Mouse (Mus musculus): Measurements from ENCODE around the gene Klhl32. TPM values are rescaled to one million over a fixed set of nuclear protein-coding genes. Genes with fewer than 3 reads are reported as not detected.

Gene Klhl32
- total and polyA plus RNA-seq, 3 experiments, result 0.03 TPM; not detected in 2

DNA sequence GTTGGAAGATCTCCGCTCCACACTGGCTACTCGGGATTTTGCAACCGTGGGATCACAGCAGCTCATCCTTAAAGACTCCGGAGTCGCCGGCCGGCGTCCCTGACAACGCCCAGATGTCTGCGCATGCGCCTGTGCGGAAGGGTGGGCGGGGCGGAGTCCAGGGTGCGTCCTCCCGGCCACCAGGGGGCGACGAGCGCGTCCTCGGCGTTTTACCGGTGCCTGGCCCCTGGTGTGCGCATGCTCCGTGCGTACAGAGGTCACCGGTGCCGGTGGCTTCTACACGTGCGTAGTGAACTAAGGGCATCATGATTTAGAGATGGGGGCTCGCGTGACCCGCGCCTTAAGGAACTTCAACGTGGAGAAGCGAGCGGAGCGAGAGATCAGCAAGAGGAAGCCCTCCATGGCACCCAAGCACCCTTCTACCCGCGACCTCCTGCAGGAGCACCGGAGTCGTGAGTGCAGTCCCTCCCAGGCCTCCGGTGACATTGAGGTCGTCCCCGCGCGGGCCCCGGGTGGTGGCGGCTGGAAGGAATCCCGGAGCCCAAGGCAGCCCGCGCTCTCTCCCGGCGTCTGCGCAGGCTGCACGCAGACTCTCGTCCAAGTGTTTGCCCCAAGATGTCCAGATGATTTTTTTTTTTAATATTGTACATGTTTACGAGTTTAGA is 47.1 kb upstream of the Klhl32 start, which contains the start of gene Ndufaf4:
TSS of gene Ndufaf4 (plus strand) at position 233 of the 665 bp plus-strand sequence.
- H3K4me1 ChIP-seq (ENCODE audit: control insufficient read depth in 1 of 2, insufficient read depth in 2 of 2, low read length in 2 of 2), result peaks cover 2 to 5% of the 10 kb centered on the region in 2 experiments
- peak within 1 kb of the TSS; percentile 40 for H3K27ac ChIP-seq (ENCODE audit: control insufficient read depth, low read depth, low read length)
- peaks cover 0 to 2% of the 10 kb centered on the region in 2 experiments; a peak in 2 of 4 replicates for H3K36me3 ChIP-seq (ENCODE audit: control insufficient read depth in 1 of 2, insufficient read depth in 2 of 2, low read length in 2 of 2)
- peak; percentile 94 for DNase-seq (ENCODE audit: low read depth, low spot score)
- no peaks in the 10 kb centered on the region for H3K9me3 ChIP-seq (replicated peaks; ENCODE audit: insufficient read depth, low read length)
- peak within 1 kb of the TSS; percentile 71 to 81 for H3K4me3 ChIP-seq (ENCODE audit: control insufficient read depth in 1 of 2, insufficient read depth in 1 of 2, low read depth in 2 of 2, low read length in 2 of 2)
- peak within 1 kb of the TSS; percentile 81 for H3K9ac ChIP-seq (ENCODE audit: control insufficient read depth, low read depth, low read length, poor library complexity, severe bottlenecking)
- peaks cover 18% of the 10 kb centered on the region for H3K79me2 ChIP-seq (ENCODE audit: control insufficient read depth, insufficient read depth, low read length, poor library complexity)
- no peaks in the 10 kb centered on the region for H3K27me3 ChIP-seq (ENCODE audit: control insufficient read depth in 1 of 2, insufficient read depth in 2 of 2, low read length in 2 of 2)
- TF ChIP-seq JUND (IDR thresholded peaks at IDR 0.05; ENCODE audit: low read depth, low read length) (no peak), MXI1 (IDR thresholded peaks at IDR 0.05; ENCODE audit: low read depth, low read length) (peak; percentile 99), CHD1 (IDR thresholded peaks at IDR 0.05; ENCODE audit: low read depth, low read length) (no peak), ELF1 (IDR thresholded peaks at IDR 0.05; ENCODE audit: low read depth, low read length) (peak; percentile 29; the same call in 1 of the 2 replicates), USF1 (IDR thresholded peaks at IDR 0.05; ENCODE audit: low read depth, low read length) (0 out of 2 replicates have a peak, but pooled peaks have one; percentile 33), NRF1 (IDR thresholded peaks at IDR 0.05; ENCODE audit: insufficient read depth, low read depth, low read length, poor library complexity, severe bottlenecking) (peak; percentile 88), SIN3A (IDR thresholded peaks at IDR 0.05; ENCODE audit: low read length) (peak; percentile 76), TBP (IDR thresholded peaks at IDR 0.05; ENCODE audit: low read depth, low read length) (peak; percentile 72), ZNF384 (IDR thresholded peaks at IDR 0.05; ENCODE audit: low read depth, low read length) (no peak), GABPA (IDR thresholded peaks at IDR 0.05; ENCODE audit: low read depth, low read length) (no peak; the same call in 1 of the 2 replicates), HCFC1 (IDR thresholded peaks at IDR 0.05; ENCODE audit: low read depth, low read length) (peak; percentile 86), KAT2A (conservative IDR thresholded peaks at IDR 0.05; ENCODE audit: low read depth, low read length) (no peak; the same call in 1 of the 2 replicates), RAD21 (IDR thresholded peaks at IDR 0.05; ENCODE audit: low read depth, low read length) (no peak), MAFK (IDR thresholded peaks at IDR 0.05; ENCODE audit: borderline replicate concordance, low read depth, low read length) (no peak), BHLHE40 (IDR thresholded peaks at IDR 0.05; ENCODE audit: borderline replicate concordance, low read depth, low read length) (peak; percentile 81), MAZ (IDR thresholded peaks at IDR 0.05; ENCODE audit: low read depth, low read length) (no peak), CTCF (IDR thresholded peaks at IDR 0.05 in 2 of 3, conservative IDR thresholded peaks at IDR 0.05 in 1 of 3; ENCODE audit: control insufficient read depth in 1 of 3, insufficient read depth in 1 of 3, low read depth in 2 of 3, low read length in 3 of 3, poor library complexity in 1 of 3, severe bottlenecking in 1 of 3) (peak; percentile 55 to 97 (median 89)), MYB (IDR thresholded peaks at IDR 0.05; ENCODE audit: low read depth, low read length) (no peak), E2F4 (IDR thresholded peaks at IDR 0.05; ENCODE audit: borderline replicate concordance, low read depth, low read length) (no peak), POLR2AphosphoS5 (IDR thresholded peaks at IDR 0.05; ENCODE audit: borderline replicate concordance, low read depth, low read length) (no peak), ZKSCAN1 (IDR thresholded peaks at IDR 0.05; ENCODE audit: low read depth, low read length) (no peak), SMC3 (IDR thresholded peaks at IDR 0.05; ENCODE audit: low read depth, low read length) (no peak), POLR2AphosphoS2 (IDR thresholded peaks at IDR 0.05; ENCODE audit: low read length) (0 out of 2 replicates have a peak, but pooled peaks have one; percentile 36), NELFE (IDR thresholded peaks at IDR 0.05; ENCODE audit: low read depth, low read length) (peak; percentile 76), MEF2A (IDR thresholded peaks at IDR 0.05; ENCODE audit: extremely low read depth, insufficient replicate concordance, low read depth, low read length, poor library complexity, severe bottlenecking) (no peak), ZMIZ1 (IDR thresholded peaks at IDR 0.05; ENCODE audit: low read depth, low read length) (no peak), USF2 (IDR thresholded peaks at IDR 0.05; ENCODE audit: borderline replicate concordance in 1 of 2, insufficient read depth in 1 of 2, low read depth in 1 of 2, low read length in 2 of 2) (no peak), EP300 (IDR thresholded peaks at IDR 0.05; ENCODE audit: low read depth in 1 of 2, low read length in 2 of 2) (no peak), POLR2A (IDR thresholded peaks at IDR 0.05; ENCODE audit: control insufficient read depth in 1 of 2, insufficient read depth in 1 of 2, low read depth in 1 of 2, low read length in 2 of 2, poor library complexity in 1 of 2) (peak; percentile 80 to 93), TAL1 (IDR thresholded peaks at IDR 0.05; ENCODE audit: low read length) (no peak), UBTF (IDR thresholded peaks at IDR 0.05; ENCODE audit: borderline replicate concordance, insufficient read depth, low read depth, low read length) (peak; percentile 76; the same call in 1 of the 2 replicates), GATA1 (IDR thresholded peaks at IDR 0.05; ENCODE audit: low read depth, low read length) (no peak), MYC (IDR thresholded peaks at IDR 0.05; ENCODE audit: low read depth, low read length) (peak; percentile 97), MAX (IDR thresholded peaks at IDR 0.05; ENCODE audit: low read length) (peak; percentile 92), ETS1 (IDR thresholded peaks at IDR 0.05; ENCODE audit: low read depth, low read length) (no peak), CHD2 (IDR thresholded peaks at IDR 0.05; ENCODE audit: low read length) (no peak)
